Mouse (Mus musculus): ENCODE measurements around the gene Gm4340.
"Not testable (repeated sequence)": the region's sequence is repeated elsewhere in the genome, so short reads cannot be mapped to it uniquely, and the experiment has no call there.

Gm4340 gene

DNA sequence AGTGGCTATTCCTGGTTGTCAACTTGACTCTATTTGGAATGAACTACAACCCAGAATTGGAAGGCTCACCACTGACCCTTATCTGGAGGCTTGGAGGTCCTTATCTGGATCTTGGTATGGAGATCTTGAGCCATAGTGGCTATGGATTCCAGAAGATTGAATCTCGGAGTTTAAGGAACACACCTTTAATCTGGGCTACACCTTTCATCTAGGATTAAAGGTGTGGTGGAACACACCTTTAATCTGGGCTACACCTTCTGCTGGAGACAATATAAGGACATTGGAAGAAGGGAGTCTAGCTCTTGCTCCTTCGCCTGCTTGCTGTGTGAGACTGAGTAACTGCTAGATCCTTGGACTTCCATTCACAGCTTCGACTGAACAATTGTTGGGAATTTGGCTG is at the start of gene Gm4340:
Gm4340 (plus strand) TSS at position 301 of the 400 bp plus-strand sequence.
- DNase-seq: not testable (repeated sequence)

DNA sequence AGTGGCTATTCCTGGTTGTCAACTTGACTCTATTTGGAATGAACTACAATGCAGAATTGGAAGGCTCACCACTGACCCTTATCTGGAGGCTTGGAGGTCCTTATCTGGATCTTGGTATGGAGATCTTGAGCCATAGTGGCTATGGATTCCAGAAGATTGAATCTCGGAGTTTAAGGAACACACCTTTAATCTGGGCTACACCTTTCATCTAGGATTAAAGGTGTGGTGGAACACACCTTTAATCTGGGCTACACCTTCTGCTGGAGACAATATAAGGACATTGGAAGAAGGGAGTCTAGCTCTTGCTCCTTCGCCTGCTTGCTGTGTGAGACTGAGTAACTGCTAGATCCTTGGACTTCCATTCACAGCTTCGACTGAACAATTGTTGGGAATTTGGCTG is 42.6 kb upstream of the Gm4340 start, which contains the start of gene Gm6763:
Gm6763 (plus strand) TSS at position 301 of the 400 bp plus-strand sequence.
- not testable (repeated sequence) for DNase-seq

DNA sequence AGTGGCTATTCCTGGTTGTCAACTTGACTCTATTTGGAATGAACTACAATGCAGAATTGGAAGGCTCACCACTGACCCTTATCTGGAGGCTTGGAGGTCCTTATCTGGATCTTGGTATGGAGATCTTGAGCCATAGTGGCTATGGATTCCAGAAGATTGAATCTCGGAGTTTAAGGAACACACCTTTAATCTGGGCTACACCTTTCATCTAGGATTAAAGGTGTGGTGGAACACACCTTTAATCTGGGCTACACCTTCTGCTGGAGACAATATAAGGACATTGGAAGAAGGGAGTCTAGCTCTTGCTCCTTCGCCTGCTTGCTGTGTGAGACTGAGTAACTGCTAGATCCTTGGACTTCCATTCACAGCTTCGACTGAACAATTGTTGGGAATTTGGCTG is 34.1 kb upstream of the Gm4340 start, which contains the start of gene Gm8764:
Gm8764 (plus strand) TSS at position 301 of the 400 bp plus-strand sequence.
- DNase-seq: not testable (repeated sequence)

DNA sequence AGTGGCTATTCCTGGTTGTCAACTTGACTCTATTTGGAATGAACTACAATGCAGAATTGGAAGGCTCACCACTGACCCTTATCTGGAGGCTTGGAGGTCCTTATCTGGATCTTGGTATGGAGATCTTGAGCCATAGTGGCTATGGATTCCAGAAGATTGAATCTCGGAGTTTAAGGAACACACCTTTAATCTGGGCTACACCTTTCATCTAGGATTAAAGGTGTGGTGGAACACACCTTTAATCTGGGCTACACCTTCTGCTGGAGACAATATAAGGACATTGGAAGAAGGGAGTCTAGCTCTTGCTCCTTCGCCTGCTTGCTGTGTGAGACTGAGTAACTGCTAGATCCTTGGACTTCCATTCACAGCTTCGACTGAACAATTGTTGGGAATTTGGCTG is 25.6 kb upstream of the Gm4340 start, which contains the start of gene Gm21304:
Gm21304 (plus strand) TSS at position 301 of the 400 bp plus-strand sequence.
- DNase-seq: not testable (repeated sequence)

DNA sequence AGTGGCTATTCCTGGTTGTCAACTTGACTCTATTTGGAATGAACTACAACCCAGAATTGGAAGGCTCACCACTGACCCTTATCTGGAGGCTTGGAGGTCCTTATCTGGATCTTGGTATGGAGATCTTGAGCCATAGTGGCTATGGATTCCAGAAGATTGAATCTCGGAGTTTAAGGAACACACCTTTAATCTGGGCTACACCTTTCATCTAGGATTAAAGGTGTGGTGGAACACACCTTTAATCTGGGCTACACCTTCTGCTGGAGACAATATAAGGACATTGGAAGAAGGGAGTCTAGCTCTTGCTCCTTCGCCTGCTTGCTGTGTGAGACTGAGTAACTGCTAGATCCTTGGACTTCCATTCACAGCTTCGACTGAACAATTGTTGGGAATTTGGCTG is 17.1 kb upstream of the Gm4340 start, which contains the start of gene Gm21312:
Gm21312 (plus strand) TSS at position 301 of the 400 bp plus-strand sequence.
- not testable (repeated sequence) for DNase-seq

DNA sequence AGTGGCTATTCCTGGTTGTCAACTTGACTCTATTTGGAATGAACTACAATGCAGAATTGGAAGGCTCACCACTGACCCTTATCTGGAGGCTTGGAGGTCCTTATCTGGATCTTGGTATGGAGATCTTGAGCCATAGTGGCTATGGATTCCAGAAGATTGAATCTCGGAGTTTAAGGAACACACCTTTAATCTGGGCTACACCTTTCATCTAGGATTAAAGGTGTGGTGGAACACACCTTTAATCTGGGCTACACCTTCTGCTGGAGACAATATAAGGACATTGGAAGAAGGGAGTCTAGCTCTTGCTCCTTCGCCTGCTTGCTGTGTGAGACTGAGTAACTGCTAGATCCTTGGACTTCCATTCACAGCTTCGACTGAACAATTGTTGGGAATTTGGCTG is 8.6 kb upstream of the Gm4340 start, which contains the start of gene Gm20765:
Gm20765 (plus strand) TSS at position 301 of the 400 bp plus-strand sequence.
- not testable (repeated sequence) for DNase-seq

DNA sequence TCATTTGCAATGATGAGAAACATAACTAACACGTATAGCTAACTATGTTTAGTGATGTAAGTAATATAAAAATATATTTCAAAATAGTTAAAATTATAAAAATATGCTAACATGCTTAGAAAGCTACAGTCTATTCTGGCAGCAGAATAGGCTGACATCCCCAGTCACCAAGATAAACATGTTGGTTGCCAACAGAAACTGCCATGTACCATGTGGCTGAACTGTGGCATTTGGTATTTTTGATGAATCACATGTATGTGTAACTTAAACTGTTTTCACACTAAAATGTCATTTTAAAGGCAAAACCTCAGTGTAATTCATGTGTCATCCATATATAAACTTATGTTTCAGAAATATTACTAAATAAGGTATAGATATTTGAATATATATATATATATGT is 15.8 kb downstream of the Gm4340 start:
- DNase-seq: no peak

DNA sequence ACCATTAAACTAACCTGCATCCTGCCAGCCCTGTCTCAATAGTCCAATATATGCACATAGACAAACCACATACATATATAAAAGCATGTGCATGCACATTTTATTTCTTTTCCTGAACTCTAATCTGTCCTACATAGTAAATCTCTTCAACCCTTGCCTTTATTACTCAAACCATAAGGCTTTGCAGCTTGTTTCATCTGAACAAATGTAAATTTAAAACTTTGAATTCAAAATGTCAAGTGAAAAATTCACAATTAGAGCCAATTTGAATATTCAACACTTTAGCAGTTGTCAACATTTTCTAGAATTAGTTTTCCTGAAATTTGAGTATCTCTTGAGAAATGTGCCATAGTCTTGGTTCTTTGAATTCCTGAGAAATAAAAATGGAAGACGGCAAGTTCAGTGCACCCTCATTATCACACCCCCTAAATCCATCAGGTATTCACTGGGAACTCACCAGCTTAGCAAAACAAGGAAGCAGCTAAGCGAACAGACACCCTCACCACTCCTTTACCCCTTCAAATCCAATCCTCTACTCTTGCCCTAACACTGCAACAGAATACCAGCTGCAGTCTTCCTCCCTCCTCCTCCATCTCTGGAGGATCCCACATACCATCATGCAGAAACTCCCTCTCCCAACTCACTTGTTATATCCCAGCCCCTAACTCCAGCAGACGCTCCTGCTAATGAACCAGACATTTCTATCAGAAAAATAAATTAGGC is 16.6 kb downstream of the Gm4340 start:
- no peak for DNase-seq

DNA sequence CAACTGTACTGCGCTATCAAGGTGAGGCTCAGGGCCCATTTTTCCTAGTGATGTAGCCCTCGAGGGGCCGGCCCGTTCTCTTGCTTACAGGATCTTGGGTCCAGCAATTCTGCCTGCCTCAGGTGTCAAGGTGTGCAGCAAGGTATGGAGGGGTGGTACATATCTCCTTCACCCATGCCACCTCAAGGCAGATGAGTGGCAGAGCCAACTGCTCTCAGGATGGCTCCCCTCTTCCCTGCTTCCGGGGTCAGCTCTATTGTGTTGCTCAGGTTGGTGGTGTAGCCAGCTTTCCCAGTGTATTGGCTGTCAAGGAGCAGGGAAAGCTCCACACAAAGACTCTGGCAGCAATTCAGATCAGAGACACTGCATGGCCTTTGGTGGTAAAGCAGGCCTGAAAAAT is 20.7 kb downstream of the Gm4340 start:
- DNase-seq: no peak

DNA sequence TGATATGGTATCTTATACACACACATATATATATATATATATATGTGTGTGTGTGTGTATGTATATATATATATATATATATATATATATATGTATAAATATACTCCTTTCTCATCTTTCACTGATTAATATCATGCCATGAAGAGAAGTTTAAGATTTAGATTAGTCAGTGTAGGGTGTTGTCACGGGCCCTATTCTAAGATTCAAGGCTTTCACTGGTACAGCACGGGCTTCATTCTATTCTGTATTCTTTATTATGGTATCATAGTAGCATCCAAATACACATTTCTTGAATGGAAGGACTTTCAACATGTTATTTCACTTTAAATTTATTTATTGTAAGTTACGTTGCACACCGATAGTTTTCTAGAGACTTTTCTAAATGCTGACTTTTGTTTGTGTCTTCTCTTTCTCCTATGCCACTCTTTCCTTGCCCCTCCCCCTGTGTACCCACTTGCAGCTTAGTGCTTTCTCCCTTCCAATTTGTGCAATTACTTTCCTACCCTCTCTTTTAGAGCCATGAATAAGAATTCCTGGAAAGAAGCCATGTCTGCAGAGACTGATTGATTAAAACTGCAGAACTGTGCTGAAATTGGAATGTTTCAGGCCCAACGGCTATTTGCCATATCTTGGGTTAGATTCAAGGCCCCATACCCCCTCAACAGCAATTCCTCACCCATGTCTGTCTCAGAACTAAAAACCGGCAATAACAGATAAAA is 26.6 kb downstream of the Gm4340 start:
- no peak for DNase-seq
